Mouse (Mus musculus) lung, postnatal 0 days (tissue): ENCODE measurements around the gene Rnf150. TPM values are rescaled to one million over a fixed set of nuclear protein-coding genes. Genes with fewer than 3 reads are reported as not detected.

Source experiments
- ATAC-seq: fragments of 200-750 bp; cut with Nextera tagmentation; 2 replicates; pipeline ENCODE4 v1.8.0; 2017; ENCODE audit warnings: moderate library complexity
- DNase-seq: peaks from one replicate; pipeline ENCODE4 v3.0.0-alpha.2; 2016; ENCODE audit warnings: low spot score
- H3K27ac ChIP-seq: fragments of 300-500 bp; sonication (generic); 2 replicates; pipeline ENCODE4 v1.5.1; 2014; ENCODE audit warnings: antibody characterized with exemption, mild to moderate bottlenecking, low read length, mixed read lengths
- H3K27me3 ChIP-seq: fragments of 300-500 bp; sonication (generic); replicated peaks from 2 replicates; pipeline ENCODE4 v1.6.1; 2014; ENCODE audit warnings: low read length, mixed read lengths; ENCODE audit not compliant: insufficient read depth
- H3K36me3 ChIP-seq: fragments of 300-500 bp; sonication (generic); 2 replicates; pipeline ENCODE4 v1.6.1; 2014; ENCODE audit warnings: low read length, mixed read lengths; ENCODE audit not compliant: insufficient read depth
- H3K4me1 ChIP-seq: fragments of 300-500 bp; sonication (generic); 2 replicates; pipeline ENCODE4 v1.6.1; 2014; ENCODE audit warnings: antibody characterized with exemption, low read depth, low read length, mixed read lengths; ENCODE audit not compliant: insufficient read depth
- H3K4me2 ChIP-seq: fragments of 300-500 bp; sonication (generic); replicated peaks from 2 replicates; pipeline ENCODE4 v1.6.1; 2014; ENCODE audit warnings: low read depth, mild to moderate bottlenecking, low read length, moderate library complexity, mixed read lengths
- H3K4me3 ChIP-seq: fragments of 300-500 bp; sonication (generic); 2 replicates; pipeline ENCODE4 v1.5.1; 2014; ENCODE audit warnings: low read depth, low read length
- H3K9ac ChIP-seq: fragments of 300-500 bp; sonication (generic); replicated peaks from 2 replicates; pipeline ENCODE4 v1.6.1; 2014; ENCODE audit warnings: low read depth, mild to moderate bottlenecking
- H3K9me3 ChIP-seq: fragments of 300-500 bp; sonication (generic); 2 replicates; pipeline ENCODE4 v1.6.1; 2016; ENCODE audit warnings: low read length, mixed read lengths
- CTCF ChIP-seq: IDR thresholded peaks from 2 replicates; pipeline ENCODE4 v1.5.1; 2016; ENCODE audit warnings: antibody characterized with exemption, mild to moderate bottlenecking
- EP300 ChIP-seq: IDR thresholded peaks from 2 replicates; pipeline ENCODE4 v1.6.1; 2016; ENCODE audit warnings: antibody characterized with exemption, mild to moderate bottlenecking, control low read depth
- WGBS: fragments of 180-500 bp; shearing (Covaris S2); extraction: QIAGEN DNeasy Blood & Tissue Kit; methylation state at CpG from one replicate; pipeline ENCODE4 v1.1.7; 2014; 5-methylcytosine and 5-hydroxymethylcytosine counted together
- polyA plus RNA-seq: library from polyadenylated mRNA; unstranded; fragments of >200 nt; fragmentation: Nextera tagmentation; extraction: Ambion mirVana; gene quantifications from 2 replicates; pipeline ENCODE4 v1.2.1, GENCODE M21; 2015

Rnf150 gene
- polyA plus RNA-seq, 1 experiment from 2014 or later, result 1.7 TPM

DNA sequence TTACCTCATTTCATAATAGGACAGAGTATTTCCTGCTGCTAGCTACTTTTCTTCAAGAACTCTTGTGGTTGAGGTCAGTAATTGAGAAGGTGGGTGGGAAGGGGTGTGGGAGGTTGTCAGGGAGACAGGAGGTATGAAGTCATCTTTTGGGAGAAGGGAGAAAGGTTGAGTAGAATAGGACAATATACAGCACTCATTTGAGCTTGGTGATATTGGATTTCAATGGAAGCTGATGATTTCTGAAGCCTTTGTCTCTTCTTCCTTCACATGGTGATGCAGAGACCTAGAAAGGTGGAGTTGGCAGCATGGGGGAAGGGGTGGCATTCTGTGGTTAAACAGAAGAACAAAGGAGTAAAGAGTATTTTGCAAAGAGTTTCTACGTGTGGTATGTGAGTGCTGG lies 119.7 kb downstream of the Rnf150 start:
- 17% methylated on average over 1 of the region's 1 CpGs for WGBS
- peak overlapping the region; percentile 23; the same call in 1 of the 2 replicates for H3K27ac ChIP-seq
- no peak overlapping the region for H3K9ac ChIP-seq
- H3K4me3 ChIP-seq, result no peak overlapping the region
- TF ChIP-seq EP300 (no peak), CTCF (no peak)
- no peaks in the 10 kb centered on the region for H3K27me3 ChIP-seq
- H3K9me3 ChIP-seq, result no peaks in the 10 kb centered on the region
- no peak overlapping the region for H3K4me2 ChIP-seq
- H3K36me3 ChIP-seq, result no peaks in the 10 kb centered on the region
- H3K4me1 ChIP-seq, result peaks cover 9% of the 10 kb centered on the region; the same call in 1 of the 2 replicates
- ATAC-seq (peak; percentile 58), DNase-seq (peak; percentile 56)

DNA sequence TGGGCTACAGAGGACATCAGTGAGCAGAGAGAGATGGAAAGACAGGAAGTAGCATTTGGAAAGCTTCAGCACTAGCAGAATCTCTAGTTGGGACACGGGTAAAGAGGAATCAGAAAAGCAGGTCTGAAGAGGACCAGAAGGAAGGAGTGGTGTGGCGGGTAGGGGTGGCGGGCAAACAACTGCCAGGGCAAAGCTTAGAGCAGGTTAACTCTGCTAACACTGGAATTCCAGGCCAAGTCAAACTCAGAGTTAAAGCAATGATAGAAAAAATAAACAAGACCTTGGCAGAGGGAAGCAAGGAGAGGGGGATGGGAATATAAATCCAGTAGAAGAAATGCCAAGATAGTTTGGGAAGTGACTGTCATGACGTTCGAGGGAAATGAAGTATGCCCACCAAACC lies 120.1 kb downstream of the Rnf150 start:
- Histone ChIP-seq H3K36me3 (no peaks in the 10 kb centered on the region), H3K27me3 (no peaks in the 10 kb centered on the region), H3K9ac (no peak overlapping the region), H3K9me3 (no peaks in the 10 kb centered on the region), H3K4me2 (no peak overlapping the region), H3K27ac (peak overlapping the region; percentile 23; the same call in 1 of the 2 replicates), H3K4me3 (no peak overlapping the region), H3K4me1 (peaks cover 9% of the 10 kb centered on the region; the same call in 1 of the 2 replicates)
- WGBS, result 25% methylated on average over 5 of the region's 5 CpGs
- peak; percentile 16; the same call in 1 of the 2 replicates for TF ChIP-seq EP300
- TF ChIP-seq CTCF, result no peak
- DNase-seq (peak; percentile 71), ATAC-seq (peak; percentile 68)

DNA sequence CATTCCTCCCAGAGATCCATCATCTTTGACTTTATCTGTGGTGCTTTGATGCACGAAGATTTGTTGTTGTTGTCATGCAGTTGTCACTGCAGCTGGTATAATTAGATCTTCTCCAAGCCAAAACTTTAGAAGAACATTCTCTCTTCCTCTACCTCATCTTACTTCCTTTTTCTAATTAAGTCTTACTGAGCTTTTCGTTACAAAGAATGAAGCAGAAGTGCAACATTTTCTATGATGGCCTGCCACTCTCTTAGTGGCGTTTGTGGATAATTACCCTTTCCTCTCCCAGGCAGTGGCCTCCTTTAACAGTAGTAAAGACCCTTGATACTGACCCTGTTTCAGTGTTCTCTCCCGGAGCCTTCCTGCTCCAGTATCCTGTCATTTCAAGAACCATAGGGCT lies 128.9 kb downstream of the Rnf150 start:
- ATAC-seq (no peak), DNase-seq (no peak)
- Histone ChIP-seq H3K9ac (no peak overlapping the region), H3K4me1 (no peaks in the 10 kb centered on the region), H3K27ac (no peak overlapping the region), H3K4me2 (no peak overlapping the region), H3K36me3 (no peaks in the 10 kb centered on the region), H3K4me3 (no peak overlapping the region), H3K27me3 (no peaks in the 10 kb centered on the region), H3K9me3 (no peaks in the 10 kb centered on the region)
- TF ChIP-seq CTCF (no peak), EP300 (no peak)
- WGBS, result 53% methylated on average over 4 of the region's 4 CpGs

DNA sequence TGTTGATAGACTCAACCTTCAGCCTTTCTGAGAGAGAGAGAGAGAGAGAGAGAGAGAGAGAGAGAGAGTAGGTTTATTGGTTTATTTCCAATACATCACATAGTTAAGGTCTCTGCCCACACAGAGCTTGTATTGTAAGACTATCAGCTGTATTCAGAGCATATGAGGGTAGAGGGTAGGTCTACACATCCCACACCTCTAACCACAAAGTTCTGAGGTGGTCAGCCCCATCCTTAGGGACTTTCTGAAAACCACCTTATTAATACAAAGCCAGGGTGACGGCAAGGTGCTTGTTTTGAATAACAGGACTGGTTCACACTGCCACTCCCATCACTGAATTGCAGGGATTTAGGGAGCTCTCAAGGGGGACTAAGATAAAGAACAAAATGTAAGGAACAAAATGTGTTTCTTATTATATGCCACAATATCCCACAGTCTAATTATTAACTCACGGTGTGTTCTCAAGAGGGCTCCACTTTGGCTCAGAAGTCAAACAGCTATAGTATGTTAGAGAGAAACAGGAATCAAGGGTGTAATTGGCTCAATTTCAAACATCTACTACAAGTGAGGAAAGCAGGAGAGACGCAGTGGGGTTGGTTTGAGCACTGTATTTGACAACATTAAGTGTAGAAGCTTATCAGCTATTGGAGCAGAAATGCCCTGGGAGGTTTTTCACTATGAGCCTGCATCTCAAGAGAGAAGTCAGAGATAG lies 132.7 kb downstream of the Rnf150 start:
- DNase-seq, result peak; percentile 90
- Histone ChIP-seq H3K27ac (no peak overlapping the region), H3K9ac (no peak overlapping the region), H3K4me3 (no peak overlapping the region), H3K9me3 (no peaks in the 10 kb centered on the region), H3K36me3 (no peaks in the 10 kb centered on the region), H3K27me3 (no peaks in the 10 kb centered on the region), H3K4me2 (no peak overlapping the region), H3K4me1 (no peaks in the 10 kb centered on the region)
- 56% methylated on average over 3 of the region's 3 CpGs for WGBS
- peak; percentile 95 for ATAC-seq
- no peak for TF ChIP-seq CTCF
- peak; percentile 94 for TF ChIP-seq EP300

DNA sequence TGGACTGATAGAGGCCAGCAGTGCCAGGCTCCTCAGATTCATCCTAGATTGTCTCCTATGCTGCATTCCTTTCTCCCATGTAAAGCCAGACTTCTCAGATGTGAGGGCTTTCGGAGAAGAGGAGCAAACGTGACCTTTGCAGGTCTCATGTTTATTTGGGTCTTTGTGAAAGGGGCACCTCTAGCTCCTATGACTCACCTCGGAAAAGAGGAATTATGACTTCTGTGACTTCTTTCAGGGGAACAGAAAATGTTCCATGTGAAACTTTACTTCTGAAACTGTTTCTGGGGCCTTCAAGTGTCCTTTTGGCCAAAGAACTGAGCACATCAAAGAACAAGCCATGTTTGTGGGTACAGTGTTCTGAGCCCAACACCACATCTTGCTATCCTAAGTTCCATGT lies 133.7 kb downstream of the Rnf150 start:
- no peak for DNase-seq
- Histone ChIP-seq H3K9ac (no peak overlapping the region), H3K36me3 (no peaks in the 10 kb centered on the region), H3K4me2 (no peak overlapping the region), H3K4me3 (no peak overlapping the region), H3K9me3 (no peaks in the 10 kb centered on the region), H3K27me3 (no peaks in the 10 kb centered on the region), H3K4me1 (no peaks in the 10 kb centered on the region), H3K27ac (no peak overlapping the region)
- TF ChIP-seq EP300, result no peak
- TF ChIP-seq CTCF, result no peak; the same call in 1 of the 2 replicates
- ATAC-seq, result no peak
- WGBS, result 61% methylated on average over 3 of the region's 3 CpGs

DNA sequence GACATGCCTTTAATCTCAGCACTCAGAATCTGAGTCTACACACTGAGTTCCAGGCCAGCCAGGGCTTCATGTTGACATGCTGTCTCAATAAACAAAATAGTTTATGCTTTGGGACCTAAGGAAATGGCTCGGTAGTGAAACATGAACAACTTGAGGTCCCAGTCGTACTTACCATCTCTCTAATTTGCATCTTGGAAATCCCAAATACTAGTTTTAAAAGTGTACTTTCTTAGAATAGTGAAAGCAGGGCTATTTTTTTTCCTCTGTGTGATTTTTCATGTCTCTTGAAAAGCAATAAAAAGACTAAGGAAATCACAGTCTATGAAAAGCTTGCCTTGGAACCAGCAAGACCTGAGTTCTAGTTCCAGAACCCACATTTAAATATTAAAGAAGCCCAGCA lies 135.6 kb downstream of the Rnf150 start:
- ATAC-seq (no peak), DNase-seq (no peak)
- Histone ChIP-seq H3K4me1 (no peaks in the 10 kb centered on the region), H3K27me3 (no peaks in the 10 kb centered on the region), H3K9ac (no peak overlapping the region), H3K9me3 (no peaks in the 10 kb centered on the region), H3K27ac (no peak overlapping the region), H3K4me2 (no peak overlapping the region), H3K4me3 (no peak overlapping the region), H3K36me3 (no peaks in the 10 kb centered on the region)
- TF ChIP-seq EP300 (no peak), CTCF (no peak)
- WGBS, result 71% methylated on average over 2 of the region's 2 CpGs
